Mouse (Mus musculus) ES-Bruce4 (cell line): ENCODE measurements around the gene Spag17. TPM values are rescaled to one million over a fixed set of nuclear protein-coding genes. Genes with fewer than 3 reads are reported as not detected.

Experiments
- H3K27ac ChIP-seq: 2 replicates; pipeline ENCODE4 v1.5.1; 2012; ENCODE audit warnings: low read length, inconsistent platforms; ENCODE audit not compliant: insufficient read depth
- H3K27me3 ChIP-seq: 2 replicates; pipeline ENCODE4 v1.6.1; 2012; ENCODE audit warnings: mild to moderate bottlenecking, low read length, inconsistent platforms; ENCODE audit not compliant: control insufficient read depth, poor library complexity, insufficient read depth, severe bottlenecking
- H3K36me3 ChIP-seq: 2 replicates; pipeline ENCODE4 v1.6.1; 2012; ENCODE audit warnings: inconsistent platforms, mild to moderate bottlenecking, low read length, moderate library complexity; ENCODE audit not compliant: control insufficient read depth, poor library complexity, insufficient read depth, severe bottlenecking
- H3K4me1 ChIP-seq: one replicate; pipeline ENCODE4 v1.8.1; 2011; ENCODE audit warnings: low read length; ENCODE audit not compliant: control insufficient read depth, insufficient read depth
- H3K4me3 ChIP-seq: 2 replicates; pipeline ENCODE4 v1.5.1; 2011; ENCODE audit warnings: low read depth, mild to moderate bottlenecking, low read length
- H3K9ac ChIP-seq: 2 replicates; pipeline ENCODE4 v1.6.1; 2012; ENCODE audit warnings: low read depth, mild to moderate bottlenecking, inconsistent platforms; ENCODE audit not compliant: poor library complexity, severe bottlenecking
- H3K9me3 ChIP-seq: replicated peaks from 2 replicates; pipeline ENCODE4 v1.6.1; 2012; ENCODE audit warnings: mild to moderate bottlenecking, low read length, inconsistent platforms; ENCODE audit not compliant: control insufficient read depth, poor library complexity, insufficient read depth, severe bottlenecking
- CTCF ChIP-seq: IDR thresholded peaks from one replicate; pipeline ENCODE4 v1.8.1; 2011; ENCODE audit warnings: low read depth, low read length
- EP300 ChIP-seq: IDR thresholded peaks from 2 replicates; pipeline ENCODE4 v1.6.1; 2011; ENCODE audit warnings: low read depth, low read length; ENCODE audit not compliant: insufficient read depth
- POLR2A ChIP-seq: IDR thresholded peaks from one replicate; pipeline ENCODE4 v1.8.1; 2011; ENCODE audit warnings: low read length; ENCODE audit not compliant: insufficient read depth
- polyA plus RNA-seq: library from polyadenylated mRNA; stranded (reverse); fragments of >200 nt; gene quantifications from 2 replicates; pipeline ENCODE4 v1.2.4, GENCODE M21; 2011; ENCODE audit warnings: low read depth; ENCODE audit not compliant: missing spikeins, insufficient read depth, insufficient read length

Spag17 gene
- not detected in 2 replicates for polyA plus RNA-seq

GRCm38 (mm10) chr3:99885187-99885811 is at the start of gene Spag17:
Spag17 (plus strand) TSS chr3:99885406.
- H3K27ac ChIP-seq: no peak within 1 kb of the TSS

GRCm38 (mm10) chr3:99842333-99842732 is 42.9 kb upstream of the Spag17 start:
- Histone ChIP-seq H3K27ac (no peak overlapping the region), H3K9me3 (no peaks in the 10 kb centered on the region), H3K4me1 (no peaks in the 10 kb centered on the region), H3K27me3 (no peaks in the 10 kb centered on the region), H3K4me3 (no peak overlapping the region), H3K36me3 (no peaks in the 10 kb centered on the region), H3K9ac (no peak overlapping the region)
- no peak for TF ChIP-seq POLR2A
- no peak for TF ChIP-seq CTCF
- TF ChIP-seq EP300: no peak

More at GRCm38 (mm10) chr3:99885187-99885811, at the start of gene Spag17:
- no peaks in the 10 kb centered on the region for H3K27me3 ChIP-seq
- no peak within 1 kb of the TSS for H3K9ac ChIP-seq
- no peaks in the 10 kb centered on the region for H3K36me3 ChIP-seq
- no peak within 1 kb of the TSS for H3K4me3 ChIP-seq
- H3K9me3 ChIP-seq: no peaks in the 10 kb centered on the region
- H3K4me1 ChIP-seq: no peaks in the 10 kb centered on the region
- TF ChIP-seq EP300 (no peak), CTCF (no peak), POLR2A (no peak)

GRCm38 (mm10) chr3:99842808-99843207 is 42.4 kb upstream of the Spag17 start:
- TF ChIP-seq EP300 (no peak), CTCF (no peak), POLR2A (no peak)
- Histone ChIP-seq H3K27ac (no peak overlapping the region), H3K36me3 (no peaks in the 10 kb centered on the region), H3K27me3 (no peaks in the 10 kb centered on the region), H3K9ac (no peak overlapping the region), H3K4me1 (no peaks in the 10 kb centered on the region), H3K4me3 (no peak overlapping the region), H3K9me3 (no peaks in the 10 kb centered on the region)

DNA sequence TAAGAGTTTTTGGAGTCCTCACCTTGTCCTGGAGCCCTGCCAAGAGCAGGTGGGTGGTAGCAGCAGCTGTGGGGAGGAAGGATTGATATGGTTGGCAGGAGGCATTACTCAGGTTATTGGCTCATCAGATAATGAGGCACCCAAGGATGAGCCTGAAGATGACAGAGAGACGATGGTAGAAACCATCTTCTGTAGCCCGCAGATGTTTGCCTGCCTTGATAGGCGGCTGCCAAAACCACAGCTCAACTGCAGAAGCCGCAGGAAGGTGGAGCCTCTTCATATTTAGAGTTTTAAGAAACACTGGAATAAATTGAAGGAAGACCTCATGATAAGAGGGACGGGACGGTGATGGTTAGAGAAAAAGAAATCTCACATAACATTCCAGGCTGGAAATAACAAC is 42.0 kb upstream of the Spag17 start:
- H3K27ac ChIP-seq: no peak overlapping the region
- H3K27me3 ChIP-seq: no peaks in the 10 kb centered on the region
- H3K4me3 ChIP-seq: no peak overlapping the region
- H3K9ac ChIP-seq: no peak overlapping the region
- no peak for TF ChIP-seq POLR2A
- TF ChIP-seq EP300: no peak
- no peak for TF ChIP-seq CTCF
- no peaks in the 10 kb centered on the region for H3K9me3 ChIP-seq
- H3K4me1 ChIP-seq: no peaks in the 10 kb centered on the region
- no peaks in the 10 kb centered on the region for H3K36me3 ChIP-seq

GRCm38 (mm10) chr3:99850926-99851325 is 34.3 kb upstream of the Spag17 start:
- H3K27me3 ChIP-seq: peaks cover 2% of the 10 kb centered on the region; the same call in 1 of the 2 replicates
- H3K4me1 ChIP-seq: no peaks in the 10 kb centered on the region
- H3K4me3 ChIP-seq: no peak overlapping the region
- no peak overlapping the region for H3K9ac ChIP-seq
- H3K9me3 ChIP-seq: no peaks in the 10 kb centered on the region
- H3K27ac ChIP-seq: no peak overlapping the region
- H3K36me3 ChIP-seq: no peaks in the 10 kb centered on the region
- no peak for TF ChIP-seq EP300
- TF ChIP-seq CTCF: no peak
- TF ChIP-seq POLR2A: no peak

- no peak for TF ChIP-seq EP300
- TF ChIP-seq CTCF: no peak
- no peak for TF ChIP-seq POLR2A
- peaks cover 2% of the 10 kb centered on the region; the same call in 1 of the 2 replicates for H3K27me3 ChIP-seq
- H3K4me1 ChIP-seq: no peaks in the 10 kb centered on the region
- no peak overlapping the region for H3K27ac ChIP-seq
- H3K9me3 ChIP-seq: no peaks in the 10 kb centered on the region
- H3K4me3 ChIP-seq: no peak overlapping the region
- no peak overlapping the region for H3K9ac ChIP-seq
- H3K36me3 ChIP-seq: no peaks in the 10 kb centered on the region
These were observed 30.6 kb upstream of the Spag17 start for GRCm38 (mm10) chr3:99854595-99854994.
